Mouse (Mus musculus): ENCODE results near the gene Ecel1. TPM values are rescaled to one million over a fixed set of nuclear protein-coding genes. Genes with fewer than 3 reads are reported as not detected.

Gene Ecel1
- polyA plus RNA-seq (2014; fragmentation: Nextera tagmentation; extraction: Ambion mirVana) = 1.7 and 3.0 TPM in 2 replicates

GRCm38 (mm10) chr1:87156199-87156587, at the start of gene Ecel1:
Gene Ecel1 (minus strand): TSS chr1:87156521.
- WGBS = 4% methylated on average over 11 of the region's 12 CpGs
- DNase-seq (ENCODE audit: low spot score) (no peak), ATAC-seq (ENCODE audit: low read depth) (0 out of 2 replicates have a peak, but pooled peaks have one; percentile 2)
- H3K27ac ChIP-seq (replicated peaks; ENCODE audit: low read depth, low read length) = no peak within 1 kb of the TSS
- no peaks in the 10 kb centered on the region for H3K36me3 ChIP-seq (ENCODE audit: control insufficient read depth, insufficient read depth, low read length)
- peaks cover 82% of the 10 kb centered on the region for H3K27me3 ChIP-seq (replicated peaks; ENCODE audit: control insufficient read depth, insufficient read depth, low read length)
- peak within 1 kb of the TSS; percentile 72 for H3K4me2 ChIP-seq (ENCODE audit: low read depth, low read length)
- H3K9ac ChIP-seq (ENCODE audit: low read depth, low read length) = peak within 1 kb of the TSS; percentile 42
- no peaks in the 10 kb centered on the region for H3K9me3 ChIP-seq (ENCODE audit: control insufficient read depth, low read length)
- H3K4me3 ChIP-seq (ENCODE audit: low read depth, low read length) = peak within 1 kb of the TSS; percentile 40
- H3K4me1 ChIP-seq (ENCODE audit: control insufficient read depth, insufficient read depth, low read length) = no peaks in the 10 kb centered on the region; the same call in 1 of the 2 replicates

GRCm38 (mm10) chr1:87205502-87205901, 49.2 kb upstream of the Ecel1 start:
- H3K27ac ChIP-seq (replicated peaks; ENCODE audit: low read depth, low read length) = no peak overlapping the region
- no peaks in the 10 kb centered on the region for H3K4me1 ChIP-seq (ENCODE audit: control insufficient read depth, insufficient read depth, low read length)
- H3K9me3 ChIP-seq (ENCODE audit: control insufficient read depth, low read length) = no peaks in the 10 kb centered on the region
- H3K4me3 ChIP-seq (ENCODE audit: low read depth, low read length) = no peak overlapping the region
- H3K4me2 ChIP-seq (ENCODE audit: low read depth, low read length) = no peak overlapping the region; the same call in 1 of the 2 replicates
- H3K9ac ChIP-seq (ENCODE audit: low read depth, low read length) = no peak overlapping the region; the same call in 1 of the 2 replicates
- 29% methylated on average over 3 of the region's 3 CpGs for WGBS
- no peaks in the 10 kb centered on the region for H3K36me3 ChIP-seq (ENCODE audit: control insufficient read depth, insufficient read depth, low read length)
- ATAC-seq (ENCODE audit: low read depth) = peak; percentile 82
- DNase-seq (ENCODE audit: low spot score) = peak; percentile 82
- H3K27me3 ChIP-seq (replicated peaks; ENCODE audit: control insufficient read depth, insufficient read depth, low read length) = peaks cover 22% of the 10 kb centered on the region; the same call in 1 of the 2 replicates

- peak; percentile 17; the same call in 1 of the 2 replicates for ATAC-seq (ENCODE audit: low read depth)
- Histone ChIP-seq H3K9ac (ENCODE audit: low read depth, low read length) (no peak overlapping the region), H3K4me3 (ENCODE audit: low read depth, low read length) (no peak overlapping the region), H3K36me3 (ENCODE audit: control insufficient read depth, insufficient read depth, low read length) (no peaks in the 10 kb centered on the region), H3K27ac (replicated peaks; ENCODE audit: low read depth, low read length) (no peak overlapping the region), H3K27me3 (replicated peaks; ENCODE audit: control insufficient read depth, insufficient read depth, low read length) (peaks cover 22% of the 10 kb centered on the region; the same call in 1 of the 2 replicates), H3K4me2 (ENCODE audit: low read depth, low read length) (no peak overlapping the region), H3K9me3 (ENCODE audit: control insufficient read depth, low read length) (no peaks in the 10 kb centered on the region), H3K4me1 (ENCODE audit: control insufficient read depth, insufficient read depth, low read length) (no peaks in the 10 kb centered on the region)
- WGBS = 38% methylated on average over 6 of the region's 6 CpGs
- no peak for DNase-seq (ENCODE audit: low spot score)
Measured at GRCm38 (mm10) chr1:87205038-87205437, 48.7 kb upstream of the Ecel1 start.

GRCm38 (mm10) chr1:87204465-87204864, 48.1 kb upstream of the Ecel1 start, which contains the start of gene Chrng:
Gene Chrng (plus strand): TSS chr1:87204657.
- H3K4me3 ChIP-seq (ENCODE audit: low read depth, low read length) = no peak within 1 kb of the TSS
- DNase-seq (ENCODE audit: low spot score) (no peak), ATAC-seq (ENCODE audit: low read depth) (0 out of 2 replicates have a peak, but pooled peaks have one; percentile 8)
- H3K27me3 ChIP-seq (replicated peaks; ENCODE audit: control insufficient read depth, insufficient read depth, low read length) = peaks cover 22% of the 10 kb centered on the region; the same call in 1 of the 2 replicates
- no peaks in the 10 kb centered on the region for H3K36me3 ChIP-seq (ENCODE audit: control insufficient read depth, insufficient read depth, low read length)
- no peak within 1 kb of the TSS for H3K27ac ChIP-seq (replicated peaks; ENCODE audit: low read depth, low read length)
- H3K9me3 ChIP-seq (ENCODE audit: control insufficient read depth, low read length) = no peaks in the 10 kb centered on the region
- 86% methylated on average over 7 of the region's 7 CpGs for WGBS
- no peaks in the 10 kb centered on the region for H3K4me1 ChIP-seq (ENCODE audit: control insufficient read depth, insufficient read depth, low read length)
- no peak within 1 kb of the TSS for H3K9ac ChIP-seq (ENCODE audit: low read depth, low read length)
- H3K4me2 ChIP-seq (ENCODE audit: low read depth, low read length) = no peak within 1 kb of the TSS

- Histone ChIP-seq H3K4me2 (ENCODE audit: low read depth, low read length) (no peak overlapping the region), H3K27ac (replicated peaks; ENCODE audit: low read depth, low read length) (no peak overlapping the region), H3K36me3 (ENCODE audit: control insufficient read depth, insufficient read depth, low read length) (no peaks in the 10 kb centered on the region), H3K9me3 (ENCODE audit: control insufficient read depth, low read length) (no peaks in the 10 kb centered on the region), H3K4me1 (ENCODE audit: control insufficient read depth, insufficient read depth, low read length) (no peaks in the 10 kb centered on the region), H3K9ac (ENCODE audit: low read depth, low read length) (no peak overlapping the region), H3K27me3 (replicated peaks; ENCODE audit: control insufficient read depth, insufficient read depth, low read length) (peaks cover 22% of the 10 kb centered on the region; the same call in 1 of the 2 replicates), H3K4me3 (ENCODE audit: low read depth, low read length) (no peak overlapping the region)
- ATAC-seq (ENCODE audit: low read depth) = no peak
- WGBS = 86% methylated on average over 5 of the region's 5 CpGs
- no peak for DNase-seq (ENCODE audit: low spot score)
Measured at GRCm38 (mm10) chr1:87203779-87204178, 47.5 kb upstream of the Ecel1 start.

- peaks cover 10% of the 10 kb centered on the region; the same call in 1 of the 2 replicates for H3K27me3 ChIP-seq (replicated peaks; ENCODE audit: control insufficient read depth, insufficient read depth, low read length)
- H3K9ac ChIP-seq (ENCODE audit: low read depth, low read length) = no peak overlapping the region
- 50% methylated on average over 1 of the region's 1 CpGs for WGBS
- no peaks in the 10 kb centered on the region for H3K4me1 ChIP-seq (ENCODE audit: control insufficient read depth, insufficient read depth, low read length)
- ATAC-seq (ENCODE audit: low read depth) = no peak
- no peaks in the 10 kb centered on the region for H3K9me3 ChIP-seq (ENCODE audit: control insufficient read depth, low read length)
- no peaks in the 10 kb centered on the region for H3K36me3 ChIP-seq (ENCODE audit: control insufficient read depth, insufficient read depth, low read length)
- DNase-seq (ENCODE audit: low spot score) = no peak
- H3K27ac ChIP-seq (replicated peaks; ENCODE audit: low read depth, low read length) = no peak overlapping the region
- H3K4me2 ChIP-seq (ENCODE audit: low read depth, low read length) = no peak overlapping the region
- no peak overlapping the region for H3K4me3 ChIP-seq (ENCODE audit: low read depth, low read length)
Measured at GRCm38 (mm10) chr1:87201848-87202247, 45.5 kb upstream of the Ecel1 start.

- H3K36me3 ChIP-seq (ENCODE audit: control insufficient read depth, insufficient read depth, low read length) = no peaks in the 10 kb centered on the region
- no peaks in the 10 kb centered on the region for H3K9me3 ChIP-seq (ENCODE audit: control insufficient read depth, low read length)
- ATAC-seq (ENCODE audit: low read depth) = no peak
- H3K27me3 ChIP-seq (replicated peaks; ENCODE audit: control insufficient read depth, insufficient read depth, low read length) = peaks cover 3% of the 10 kb centered on the region; the same call in 1 of the 2 replicates
- H3K4me3 ChIP-seq (ENCODE audit: low read depth, low read length) = no peak overlapping the region
- no peak overlapping the region for H3K4me2 ChIP-seq (ENCODE audit: low read depth, low read length)
- no peak overlapping the region for H3K9ac ChIP-seq (ENCODE audit: low read depth, low read length)
- no peaks in the 10 kb centered on the region for H3K4me1 ChIP-seq (ENCODE audit: control insufficient read depth, insufficient read depth, low read length)
- no peak overlapping the region for H3K27ac ChIP-seq (replicated peaks; ENCODE audit: low read depth, low read length)
- DNase-seq (ENCODE audit: low spot score) = no peak
- WGBS = 30% methylated on average over 2 of the region's 2 CpGs
Measured at GRCm38 (mm10) chr1:87200811-87201210, 44.5 kb upstream of the Ecel1 start.

- H3K27ac ChIP-seq (replicated peaks; ENCODE audit: low read depth, low read length) = no peak overlapping the region
- no peak overlapping the region for H3K4me2 ChIP-seq (ENCODE audit: low read depth, low read length)
- H3K9ac ChIP-seq (ENCODE audit: low read depth, low read length) = no peak overlapping the region
- no peak overlapping the region for H3K4me3 ChIP-seq (ENCODE audit: low read depth, low read length)
- 73% methylated on average over 12 of the region's 12 CpGs for WGBS
- ATAC-seq (ENCODE audit: low read depth) (no peak), DNase-seq (ENCODE audit: low spot score) (no peak)
- H3K36me3 ChIP-seq (ENCODE audit: control insufficient read depth, insufficient read depth, low read length) = no peaks in the 10 kb centered on the region
- no peaks in the 10 kb centered on the region for H3K9me3 ChIP-seq (ENCODE audit: control insufficient read depth, low read length)
- H3K4me1 ChIP-seq (ENCODE audit: control insufficient read depth, insufficient read depth, low read length) = no peaks in the 10 kb centered on the region
- no peaks in the 10 kb centered on the region; the same call in 1 of the 2 replicates for H3K27me3 ChIP-seq (replicated peaks; ENCODE audit: control insufficient read depth, insufficient read depth, low read length)
Measured at GRCm38 (mm10) chr1:87198119-87199065, 42.1 kb upstream of the Ecel1 start.

All from embryonic facial prominence, embryonic 14.5 days (tissue).